Mouse (Mus musculus) frontal cortex, adult 2 months (tissue): ENCODE data around the gene Hist1h3h. TPM values are rescaled to one million over a fixed set of nuclear protein-coding genes. Genes with fewer than 3 reads are reported as not detected.
"Not testable (repeated sequence)": the region's sequence is repeated elsewhere in the genome, so short reads cannot be mapped to it uniquely, and the experiment has no call there.

Experiments
- DNase-seq, 2 experiments: peaks; one replicate each; pipeline ENCODE4 v3.0.0; 2022; ENCODE audit warnings: low spot score in 1 of 2; ENCODE audit errors: extremely low spot score in 1 of 2
- polyA plus RNA-seq: library from polyadenylated mRNA; depleted of rRNA; stranded (reverse); fragments of >200 nt; gene quantifications from 2 replicates; pipeline ENCODE4 v1.2.3, GENCODE M21; 2012; rRNA removed

Gene Hist1h3h
- 1.8 TPM in 2 replicates for polyA plus RNA-seq

- DNase-seq = peak; percentile 84 to 95
These were observed at the start of gene Hist1h3h for GRCm38 (mm10) chr13:21717397-21718357. TSS of gene Hist1h3h (plus strand) at chr13:21717659.

- no peak for DNase-seq
These were observed 40.2 kb upstream of the Hist1h3h start, which contains the start of gene Olfr1360 for GRCm38 (mm10) chr13:21677305-21677704. TSS of gene Olfr1360 (minus strand) at chr13:21677405.

GRCm38 (mm10) chr13:21697811-21698210 is 19.6 kb upstream of the Hist1h3h start, which contains the start of gene Olfr1359:
TSS of gene Olfr1359 (plus strand) at chr13:21698111.
- no peak for DNase-seq

GRCm38 (mm10) chr13:21706669-21707068 is 10.8 kb upstream of the Hist1h3h start:
- no peak for DNase-seq

DNA sequence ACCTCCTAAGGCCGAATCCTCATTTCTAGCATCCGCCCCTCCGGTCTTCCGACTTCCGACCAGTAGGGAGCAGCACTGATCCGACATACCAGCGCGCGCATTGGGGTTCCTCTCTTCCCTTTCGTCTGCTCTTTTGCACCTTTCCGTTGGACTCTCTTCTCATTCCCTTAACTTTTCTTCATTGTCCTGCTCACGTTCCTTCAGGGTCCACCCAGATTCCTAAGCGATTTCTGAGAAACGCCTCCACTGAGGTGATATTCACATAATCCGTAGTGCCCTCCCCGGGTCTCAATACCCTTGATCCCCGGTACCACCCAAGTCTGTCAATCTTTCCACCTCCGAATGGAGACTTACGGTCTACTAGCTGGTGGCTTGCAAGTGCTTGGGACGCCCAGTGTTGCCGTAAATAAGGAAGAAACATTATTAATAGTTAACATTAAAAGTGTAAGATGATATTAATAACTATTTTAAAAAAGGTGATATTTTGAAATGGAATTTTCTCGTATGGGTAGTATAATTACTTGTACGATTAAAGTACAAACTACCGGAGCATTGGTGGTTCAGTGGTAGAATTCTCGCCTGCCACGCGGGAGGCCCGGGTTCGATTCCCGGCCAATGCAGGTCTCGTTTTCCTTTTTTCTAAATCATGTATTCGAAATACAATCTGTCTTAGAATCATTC is 7.3 kb upstream of the Hist1h3h start:
- DNase-seq = peak; percentile 73 to 95

DNA sequence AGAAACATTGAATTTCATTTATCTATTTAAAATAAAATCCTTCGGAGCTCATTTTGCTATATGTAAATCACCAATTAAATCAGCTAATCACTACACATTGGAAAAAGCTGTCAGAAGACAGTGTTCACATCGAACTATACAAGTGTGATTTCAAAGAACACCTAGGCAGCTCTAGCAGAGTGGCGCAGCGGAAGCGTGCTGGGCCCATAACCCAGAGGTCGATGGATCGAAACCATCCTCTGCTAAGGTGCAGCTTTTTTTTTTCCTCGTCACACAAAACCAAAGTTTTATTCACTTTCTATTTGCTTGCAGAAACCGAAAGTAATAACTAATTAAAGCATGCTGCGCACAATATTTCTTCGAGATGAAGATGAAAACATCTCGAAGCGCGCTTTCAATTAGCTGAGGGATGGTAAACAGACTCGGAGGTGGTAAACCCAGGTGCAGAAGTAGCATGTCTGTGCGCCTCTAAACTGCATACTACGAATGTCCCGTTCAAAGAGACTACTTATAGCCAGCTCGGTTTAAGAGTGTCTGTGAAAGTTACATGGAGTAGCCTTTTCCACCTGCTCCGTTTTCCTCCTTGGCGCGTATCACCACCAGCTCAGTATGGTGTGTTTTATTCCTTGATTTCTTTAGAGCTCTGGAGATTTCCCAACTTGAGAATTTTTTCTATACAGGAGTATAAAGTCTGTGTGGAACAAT is 6.5 kb upstream of the Hist1h3h start:
- DNase-seq = peak; percentile 69 to 93

DNA sequence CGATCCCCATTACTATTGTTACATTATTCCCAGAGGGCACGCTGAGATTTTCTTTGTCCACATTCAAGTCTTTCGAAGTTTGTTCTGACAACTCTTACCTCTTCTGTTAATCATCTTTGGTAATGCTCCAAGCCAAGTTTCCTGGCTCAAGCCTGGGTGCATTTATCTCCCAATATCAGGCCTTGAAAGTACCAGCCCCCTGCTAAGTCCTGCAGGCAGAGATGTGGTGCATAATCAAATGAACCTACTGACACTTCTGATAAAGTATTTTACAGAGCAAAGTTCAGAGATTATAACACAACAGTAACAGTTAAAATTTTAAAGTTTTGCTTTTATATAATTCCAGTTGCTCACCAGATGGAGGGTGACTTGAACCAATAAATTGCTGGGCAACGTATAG is 5.8 kb upstream of the Hist1h3h start:
- DNase-seq = no peak

DNA sequence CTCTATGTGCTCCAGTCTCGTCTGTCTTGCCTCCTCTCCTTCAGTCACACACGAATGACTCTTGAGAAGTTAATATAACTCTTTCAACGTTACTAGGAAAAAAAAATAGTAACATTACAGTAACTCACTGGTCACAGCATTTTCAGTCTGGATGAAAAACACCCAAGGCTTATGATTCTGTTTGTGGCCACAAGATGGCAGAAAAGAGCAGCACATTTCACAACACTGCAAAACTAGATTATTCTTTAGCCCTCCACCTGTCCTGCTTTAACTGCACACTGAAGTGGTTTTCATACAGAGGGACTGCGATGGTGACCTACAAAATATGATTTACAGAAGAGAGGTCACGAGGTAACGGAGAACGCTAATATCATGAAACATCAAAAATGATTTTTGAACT is 2.7 kb upstream of the Hist1h3h start:
- DNase-seq = peak; percentile 66 to 86

GRCm38 (mm10) chr13:21715131-21715863 is 2.2 kb upstream of the Hist1h3h start:
- DNase-seq = peak in 1 of 2 experiments; percentile 47

DNA sequence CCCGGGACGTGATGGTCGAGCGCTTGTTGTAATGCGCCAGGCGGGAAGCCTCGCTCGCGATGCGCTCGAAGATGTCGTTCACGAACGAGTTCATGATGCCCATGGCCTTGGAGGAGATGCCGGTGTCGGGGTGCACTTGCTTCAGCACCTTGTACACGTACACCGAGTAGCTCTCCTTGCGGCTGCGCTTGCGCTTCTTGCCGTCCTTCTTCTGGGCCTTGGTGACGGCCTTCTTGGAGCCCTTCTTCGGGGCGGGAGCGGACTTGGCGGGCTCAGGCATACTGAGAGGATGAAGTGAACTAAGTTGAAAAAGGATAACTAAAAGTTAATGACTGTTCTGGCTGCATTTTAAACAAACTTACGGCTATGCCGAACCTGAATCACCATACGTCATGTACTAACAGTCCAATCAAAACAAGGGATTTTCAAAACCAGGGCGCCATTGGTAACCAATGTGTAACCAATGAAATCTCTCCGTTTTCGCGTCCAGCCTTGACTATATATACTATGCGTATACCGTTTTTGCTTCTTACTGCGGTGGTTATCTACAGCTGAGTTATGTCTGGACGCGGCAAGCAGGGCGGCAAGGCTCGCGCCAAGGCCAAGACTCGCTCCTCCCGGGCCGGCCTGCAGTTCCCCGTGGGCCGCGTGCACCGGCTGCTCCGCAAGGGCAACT is 1.5 kb upstream of the Hist1h3h start, which contains the start of the genes Hist1h2bl and Hist1h2ai:
Hist1h2bl (minus strand) TSS at position 280 of the 676 bp plus-strand sequence.
Hist1h2ai (plus strand) TSS at position 559 of the 676 bp plus-strand sequence.
- peak; percentile 94 to 97 for DNase-seq

DNA sequence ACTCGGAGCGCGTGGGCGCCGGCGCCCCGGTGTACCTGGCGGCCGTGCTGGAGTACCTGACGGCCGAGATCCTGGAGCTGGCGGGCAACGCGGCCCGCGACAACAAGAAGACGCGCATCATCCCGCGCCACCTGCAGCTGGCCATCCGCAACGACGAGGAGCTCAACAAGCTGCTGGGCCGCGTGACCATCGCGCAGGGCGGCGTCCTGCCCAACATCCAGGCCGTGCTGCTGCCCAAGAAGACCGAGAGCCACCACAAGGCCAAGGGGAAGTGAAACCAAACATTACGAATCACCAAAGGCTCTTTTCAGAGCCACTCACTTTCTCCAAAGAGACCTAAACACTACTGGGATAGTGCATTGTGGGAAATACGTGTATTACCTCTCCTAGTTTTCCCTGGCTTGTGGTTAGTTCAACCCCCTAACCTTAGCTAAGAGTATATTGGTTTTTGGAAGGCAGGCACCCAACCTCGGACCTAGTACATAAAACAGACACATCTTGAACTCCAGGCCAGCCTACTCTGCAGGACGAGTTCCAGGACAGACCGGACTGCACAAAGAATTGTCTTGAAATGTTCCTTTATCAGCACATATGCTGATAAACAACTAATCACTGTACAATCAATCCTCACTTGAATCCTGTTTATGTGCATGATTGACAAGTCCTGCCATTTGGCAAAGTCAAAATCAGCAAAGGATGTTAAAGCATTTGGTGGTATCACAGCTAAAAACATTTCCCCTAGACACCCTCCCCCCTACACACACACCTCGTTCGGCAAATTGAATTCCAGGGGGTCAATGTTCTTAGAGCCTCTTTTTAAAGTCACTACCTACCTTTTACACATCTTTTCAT is 693 bp upstream of the Hist1h3h start:
- DNase-seq = not testable (repeated sequence)

GRCm38 (mm10) chr13:21718381-21719080 is 1.1 kb downstream of the Hist1h3h start:
- no peak for DNase-seq

- DNase-seq = not testable (repeated sequence)
These were observed 3.8 kb downstream of the Hist1h3h start for GRCm38 (mm10) chr13:21721107-21721756.

DNA sequence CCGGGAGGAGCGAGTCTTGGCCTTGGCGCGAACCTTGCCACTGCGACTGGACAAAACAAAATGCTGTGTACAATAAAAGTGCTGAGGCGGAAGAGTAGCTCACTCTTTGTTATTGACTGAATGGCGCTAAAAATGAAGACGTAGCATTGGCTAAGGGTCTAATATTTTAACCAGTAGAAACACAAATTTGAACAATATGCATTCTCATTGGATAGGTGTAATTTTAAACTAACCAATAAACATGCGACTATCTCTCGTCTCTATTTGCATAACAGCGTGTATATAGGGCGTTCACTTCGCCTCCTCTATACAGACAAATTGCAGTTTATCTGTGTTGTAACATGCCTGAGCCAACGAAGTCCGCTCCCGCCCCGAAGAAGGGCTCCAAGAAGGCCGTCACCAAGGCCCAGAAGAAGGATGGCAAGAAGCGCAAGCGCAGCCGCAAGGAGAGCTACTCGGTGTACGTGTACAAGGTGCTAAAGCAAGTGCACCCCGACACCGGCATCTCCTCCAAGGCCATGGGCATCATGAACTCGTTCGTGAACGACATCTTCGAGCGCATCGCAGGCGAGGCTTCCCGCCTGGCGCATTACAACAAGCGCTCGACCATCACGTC is 4.4 kb downstream of the Hist1h3h start, which contains the start of gene Hist1h2bm:
Hist1h2bm (plus strand) TSS at position 288 of the 616 bp plus-strand sequence.
- DNase-seq = peak; percentile 74 to 86

GRCm38 (mm10) chr13:21722373-21722925 is 5.0 kb downstream of the Hist1h3h start:
- no peak for DNase-seq
